Mouse (Mus musculus) C2C12 (cell line): ENCODE measurements around the gene Traf5. TPM values are rescaled to one million over a fixed set of nuclear protein-coding genes. Genes with fewer than 3 reads are reported as not detected.
A peak's percentile ranks its signal among the peaks of the same experiment; 100 is the strongest.

Source experiments
- H3K27me3 ChIP-seq: one replicate; pipeline ENCODE4 v1.6.1; 2011; ENCODE audit not compliant: control insufficient read depth, insufficient read depth, insufficient read length
- H3K36me3 ChIP-seq: one replicate; pipeline ENCODE4 v1.6.1; 2011; ENCODE audit not compliant: control insufficient read depth, insufficient read depth
- H3K4me3 ChIP-seq: one replicate; pipeline ENCODE4 v1.5.1; 2011; ENCODE audit warnings: mild to moderate bottlenecking, control low read depth; ENCODE audit not compliant: poor library complexity, insufficient read depth, severe bottlenecking
- H3K79me2 ChIP-seq: one replicate; pipeline ENCODE4 v1.6.1; 2011; ENCODE audit not compliant: control insufficient read depth, insufficient read depth
- H3K79me3 ChIP-seq: one replicate; pipeline ENCODE4 v1.6.1; 2011; ENCODE audit warnings: low read depth, control low read depth
- H3ac ChIP-seq: one replicate; pipeline ENCODE3; 2011; ENCODE audit warnings: low read depth; ENCODE audit not compliant: control insufficient read depth, insufficient read length
- CEBPB ChIP-seq: IDR thresholded peaks from one replicate; pipeline ENCODE4 v1.6.1; 2011; ENCODE audit warnings: low read depth, mild to moderate bottlenecking, control low read depth, moderate library complexity
- CTCF ChIP-seq: IDR thresholded peaks from one replicate; pipeline ENCODE4 v1.5.1; 2011; ENCODE audit not compliant: control insufficient read depth, insufficient read depth, insufficient read length
- FOSL1 ChIP-seq: IDR thresholded peaks from one replicate; pipeline ENCODE4 v1.8.0; 2011; ENCODE audit warnings: mild to moderate bottlenecking, low read length; ENCODE audit not compliant: poor library complexity, insufficient read depth, severe bottlenecking
- MAX ChIP-seq: IDR thresholded peaks from one replicate; pipeline ENCODE4 v1.6.1; 2011; ENCODE audit warnings: mild to moderate bottlenecking, control low read depth
- MYOD1 ChIP-seq: IDR thresholded peaks from one replicate; pipeline ENCODE4 v1.6.1; 2011; ENCODE audit warnings: low read depth; ENCODE audit not compliant: control insufficient read depth, insufficient read length
- MYOG ChIP-seq: IDR thresholded peaks from one replicate; pipeline ENCODE4 v1.6.1; 2011; ENCODE audit not compliant: control insufficient read depth, insufficient read length; ENCODE audit errors: extremely low read depth
- USF1 ChIP-seq: IDR thresholded peaks from one replicate; pipeline ENCODE4 v1.6.1; 2011; ENCODE audit warnings: low read depth, mild to moderate bottlenecking, control low read depth, moderate library complexity
- polyA plus RNA-seq: library from polyadenylated mRNA; unstranded; fragments of >200 nt; fragmentation: generic; extraction: Trizol; gene quantifications from one replicate; pipeline ENCODE4 v1.2.1, GENCODE M21; 2012; ENCODE audit warnings: missing spikeins

Traf5 gene
- polyA plus RNA-seq, 1 experiment: 20.5 TPM

GRCm38 (mm10) chr1:192095626-192096025 is 3.3 kb upstream of the Traf5 start:
- Histone ChIP-seq H3ac (no peak overlapping the region), H3K36me3 (peaks cover 23% of the 10 kb centered on the region)
- TF ChIP-seq CTCF (no peak), CEBPB (no peak), USF1 (no peak), MYOG (no peak), MAX (no peak), FOSL1 (no peak), MYOD1 (no peak)

GRCm38 (mm10) chr1:192094451-192095170 is 2.3 kb upstream of the Traf5 start:
- Histone ChIP-seq H3K79me2 (no peaks in the 10 kb centered on the region), H3ac (no peak overlapping the region)

More at GRCm38 (mm10) chr1:192095626-192096025, 3.3 kb upstream of the Traf5 start:
- H3K79me2 ChIP-seq: no peaks in the 10 kb centered on the region
- H3K4me3 ChIP-seq: no peak overlapping the region
- H3K79me3 ChIP-seq: no peaks in the 10 kb centered on the region
- H3K27me3 ChIP-seq: no peaks in the 10 kb centered on the region

GRCm38 (mm10) chr1:192092879-192093660 is 711 bp upstream of the Traf5 start:
- Histone ChIP-seq H3K27me3 (no peaks in the 10 kb centered on the region), H3K4me3 (peak overlapping the region; percentile 69), H3K36me3 (peaks cover 3% of the 10 kb centered on the region), H3ac (no peak overlapping the region), H3K79me3 (peaks cover 2% of the 10 kb centered on the region), H3K79me2 (peaks cover 4% of the 10 kb centered on the region)
- TF ChIP-seq USF1: no peak
- no peak for TF ChIP-seq MAX
- TF ChIP-seq CTCF: peak; percentile 63

More at GRCm38 (mm10) chr1:192094451-192095170, 2.3 kb upstream of the Traf5 start:
- TF ChIP-seq CTCF (peak; percentile 8), MYOD1 (no peak)
- Histone ChIP-seq H3K27me3 (no peaks in the 10 kb centered on the region), H3K4me3 (no peak overlapping the region), H3K79me3 (peaks cover 2% of the 10 kb centered on the region), H3K36me3 (peaks cover 14% of the 10 kb centered on the region)

GRCm38 (mm10) chr1:192090689-192091567 is 1.4 kb downstream of the Traf5 start:
- H3K79me2 ChIP-seq: peaks cover 16% of the 10 kb centered on the region

GRCm38 (mm10) chr1:192090281-192090680 is 2.1 kb downstream of the Traf5 start:
- no peak for TF ChIP-seq MYOD1
- no peak for TF ChIP-seq CEBPB
- no peak for TF ChIP-seq FOSL1
- TF ChIP-seq USF1: no peak
- no peak for TF ChIP-seq CTCF
- no peak for TF ChIP-seq MAX
- TF ChIP-seq MYOG: no peak
- H3ac ChIP-seq: no peak overlapping the region
- H3K27me3 ChIP-seq: no peaks in the 10 kb centered on the region
- H3K79me3 ChIP-seq: peaks cover 6% of the 10 kb centered on the region
- no peak overlapping the region for H3K4me3 ChIP-seq
- peaks cover 17% of the 10 kb centered on the region for H3K79me2 ChIP-seq
- no peaks in the 10 kb centered on the region for H3K36me3 ChIP-seq

More at GRCm38 (mm10) chr1:192090689-192091567, 1.4 kb downstream of the Traf5 start:
- no peaks in the 10 kb centered on the region for H3K27me3 ChIP-seq
- peaks cover 4% of the 10 kb centered on the region for H3K79me3 ChIP-seq
- H3K36me3 ChIP-seq: no peaks in the 10 kb centered on the region
- TF ChIP-seq CEBPB (no peak), USF1 (no peak)
- H3ac ChIP-seq: peak overlapping the region; percentile 28
- peak overlapping the region; percentile 69 for H3K4me3 ChIP-seq
